Comparison of ENCODE assay signal across 32 mouse cellular contexts in genomic region chrX:137144674-137145073, GRCm38 (mm10). TPM values are rescaled to one million over a fixed set of nuclear protein-coding genes. Genes with fewer than 3 reads are reported as not detected.
DNase-seq lines count a peak whose midpoint lies in the region; ATAC-seq and TF ChIP-seq lines count a peak whose summit lies in the region.
"Had no signal": no experiment of that assay in that cellular context is flagged by ENCODE, and none has a peak within 500 bp of the region (broad histone marks: within the 10 kb centered on the region; RNA-seq: fewer than 3 reads in every experiment).

No protein-coding gene starts in this region.

- no peaks in the 10 kb centered on the region for H3K79me2 ChIP-seq in heart, adult 2 months (replicated peaks; ENCODE audit: control insufficient read depth, insufficient read depth, low read length)

- no peak for TF ChIP-seq EP300 in heart, adult 2 months (IDR thresholded peaks at IDR 0.05; ENCODE audit: insufficient read depth, low read depth, low read length)
- no peak for TF ChIP-seq EP300 in liver, embryonic 14.5 days (IDR thresholded peaks at IDR 0.05; ENCODE audit: low read depth)

- no peak for TF ChIP-seq POLR2A in heart, adult 2 months (IDR thresholded peaks at IDR 0.05; ENCODE audit: insufficient read depth, low read depth, low read length)
- no peak for TF ChIP-seq POLR2A in bone marrow macrophage, adult 2 months (IDR thresholded peaks at IDR 0.05; ENCODE audit: borderline replicate concordance, low read depth, low read length)

- H3K4me2 ChIP-seq in liver, embryonic 14.5 days (ENCODE audit: low read depth) = no peak overlapping the region
- H3K4me2 ChIP-seq in liver, embryonic 12.5 days = no peak overlapping the region
- H3K4me2 ChIP-seq: heart, embryonic 15.5 days; hindbrain, embryonic 14.5 days; limb, embryonic 12.5 days; liver, embryonic 13.5 days; midbrain, embryonic 11.5 days had no signal

- H3K27ac ChIP-seq in heart, adult 2 months = no peak overlapping the region
- H3K27ac ChIP-seq in liver, embryonic 14.5 days = no peak overlapping the region
- no peak overlapping the region for H3K27ac ChIP-seq in liver, embryonic 12.5 days
- no peak overlapping the region for H3K27ac ChIP-seq in bone marrow macrophage, adult 2 months (ENCODE audit: insufficient read depth, low read depth, low read length)
- no peak overlapping the region for H3K27ac ChIP-seq in embryonic facial prominence, embryonic 10.5 days (replicated peaks)
- H3K27ac ChIP-seq: forebrain, embryonic 10.5 days; heart, embryonic 15.5 days; hindbrain, embryonic 14.5 days; limb, embryonic 12.5 days; liver, embryonic 13.5 days had no signal

- H3K4me1 ChIP-seq in heart, adult 2 months (ENCODE audit: control insufficient read depth, insufficient read depth, low read length) = no peaks in the 10 kb centered on the region
- no peaks in the 10 kb centered on the region for H3K4me1 ChIP-seq in liver, embryonic 14.5 days (replicated peaks; ENCODE audit: control insufficient read depth in 2 of 2, insufficient read depth in 2 of 2, low read length in 1 of 2)
- no peaks in the 10 kb centered on the region for H3K4me1 ChIP-seq in liver, embryonic 12.5 days
- H3K4me1 ChIP-seq in bone marrow macrophage, adult 2 months (ENCODE audit: control insufficient read depth, insufficient read depth, low read length) = no peaks in the 10 kb centered on the region
- H3K4me1 ChIP-seq in embryonic facial prominence, embryonic 10.5 days = no peaks in the 10 kb centered on the region
- H3K4me1 ChIP-seq: forebrain, embryonic 10.5 days; heart, embryonic 15.5 days; limb, embryonic 12.5 days; liver, embryonic 13.5 days had no signal

- intact Hi-C loops in heart, adult 2 months (cut with DNase I) = loop anchor here (5.0 kb wide), 2 partner anchors 402 to 1873 kb away; partner anchors contain the start of gene Morf4l2
- intact Hi-C loops in heart, postnatal 14 days (cut with DNase I) = no loop called here

- H3K4me3 ChIP-seq in heart, adult 2 months = no peak overlapping the region
- no peak overlapping the region for H3K4me3 ChIP-seq in liver, embryonic 14.5 days (ENCODE audit: insufficient read depth in 1 of 2, low read depth in 2 of 2, low read length in 2 of 2)
- H3K4me3 ChIP-seq in liver, embryonic 12.5 days = no peak overlapping the region
- H3K4me3 ChIP-seq in bone marrow macrophage, adult 2 months (ENCODE audit: insufficient read depth, low read length) = no peak overlapping the region
- no peak overlapping the region for H3K4me3 ChIP-seq in embryonic facial prominence, embryonic 10.5 days
- H3K4me3 ChIP-seq: forebrain, embryonic 10.5 days; heart, embryonic 15.5 days; limb, embryonic 12.5 days; liver, embryonic 13.5 days had no signal

- H3K36me3 ChIP-seq in heart, adult 2 months (ENCODE audit: control insufficient read depth, insufficient read depth, low read length) = no peaks in the 10 kb centered on the region
- no peaks in the 10 kb centered on the region for H3K36me3 ChIP-seq in liver, embryonic 14.5 days (replicated peaks; ENCODE audit: control insufficient read depth, insufficient read depth, low read depth)
- H3K36me3 ChIP-seq in liver, embryonic 12.5 days = no peaks in the 10 kb centered on the region
- H3K36me3 ChIP-seq in embryonic facial prominence, embryonic 10.5 days (replicated peaks) = no peaks in the 10 kb centered on the region
- H3K36me3 ChIP-seq: forebrain, embryonic 10.5 days; heart, embryonic 15.5 days; limb, embryonic 12.5 days; liver, embryonic 13.5 days had no signal

- no peak for DNase-seq in heart, adult 2 months
- no peak for DNase-seq in heart, postnatal 14 days
- DNase-seq in liver, embryonic 14.5 days (ENCODE audit: low read depth in 3 of 3, low spot score in 3 of 3) = no peak
- DNase-seq in 416B (ENCODE audit: low read depth) = peak; percentile 21
- DNase-seq in embryonic facial prominence, embryonic 10.5 days (ENCODE audit: low spot score) = no peak
- DNase-seq: adrenal gland, postnatal 14 days; cerebellum, adult 8-10 months; forebrain, postnatal 0 days; heart, postnatal 4 days; kidney, adult 11 months; liver, embryonic 13.5 days; lung, postnatal 10 days; right cerebral cortex, postnatal 14 days had no signal

- WGBS in heart, adult 2 months = 35% methylated on average over 4 of the region's 4 CpGs
- WGBS in liver, embryonic 14.5 days (ENCODE audit: insufficient replicate concordance) = 30% methylated on average over 4 of the region's 4 CpGs
- 22% methylated on average over 4 of the region's 4 CpGs for WGBS in liver, embryonic 12.5 days (ENCODE audit: insufficient replicate concordance)
- WGBS in embryonic facial prominence, embryonic 10.5 days = 29% methylated on average over 4 of the region's 4 CpGs

- no peak overlapping the region for H3K9ac ChIP-seq in heart, adult 2 months (ENCODE audit: low read depth, low read length)
- H3K9ac ChIP-seq in liver, embryonic 14.5 days (replicated peaks) = no peak overlapping the region
- no peak overlapping the region for H3K9ac ChIP-seq in liver, embryonic 12.5 days
- H3K9ac ChIP-seq: forebrain, postnatal 0 days; heart, embryonic 15.5 days; hindbrain, embryonic 14.5 days; limb, embryonic 12.5 days; liver, embryonic 13.5 days had no signal

- H3K9me3 ChIP-seq in liver, embryonic 14.5 days (ENCODE audit: control insufficient read depth, low read length) = no peaks in the 10 kb centered on the region
- H3K9me3 ChIP-seq in liver, embryonic 12.5 days (replicated peaks) = no peaks in the 10 kb centered on the region
- no peaks in the 10 kb centered on the region for H3K9me3 ChIP-seq in embryonic facial prominence, embryonic 10.5 days
- H3K9me3 ChIP-seq: forebrain, embryonic 10.5 days; heart, embryonic 15.5 days; limb, embryonic 12.5 days; liver, embryonic 13.5 days had no signal

- TF ChIP-seq CTCF in heart, adult 2 months (IDR thresholded peaks at IDR 0.05) = peak; percentile 58
- peak; percentile 24; the same call in 1 of the 2 replicates for TF ChIP-seq CTCF in liver, embryonic 14.5 days (IDR thresholded peaks at IDR 0.05; ENCODE audit: low read depth)
- TF ChIP-seq CTCF in bone marrow macrophage, adult 2 months (IDR thresholded peaks at IDR 0.05; ENCODE audit: low read depth, low read length) = 0 out of 2 replicates have a peak, but pooled peaks have one; percentile 29

- no peaks in the 10 kb centered on the region for H3K27me3 ChIP-seq in heart, adult 2 months (ENCODE audit: control insufficient read depth, insufficient read depth, low read length)
- H3K27me3 ChIP-seq in liver, embryonic 14.5 days (ENCODE audit: control insufficient read depth, insufficient read depth, low read length) = no peaks in the 10 kb centered on the region
- H3K27me3 ChIP-seq in liver, embryonic 12.5 days (replicated peaks) = no peaks in the 10 kb centered on the region
- H3K27me3 ChIP-seq in embryonic facial prominence, embryonic 10.5 days (replicated peaks; ENCODE audit: low read depth, poor library complexity, severe bottlenecking) = no peaks in the 10 kb centered on the region
- H3K27me3 ChIP-seq: heart, embryonic 15.5 days; limb, embryonic 12.5 days; liver, embryonic 13.5 days had no signal

- no peak for ATAC-seq in liver, embryonic 14.5 days (ENCODE audit: insufficient read depth)
- ATAC-seq in liver, embryonic 12.5 days = no peak
- ATAC-seq in monocyte, adult 5-6 weeks (replicated peaks; ENCODE audit: insufficient number of reproducible peaks, low FRiP score, low TSS enrichment, poor library complexity, severe bottlenecking) = no peak
- ATAC-seq: forebrain, postnatal 0 days had no signal

RNA-seq across cellular contexts. Expression of gene Esx1, which starts 22.8 kb away (rescaled TPM):
- not detected for total RNA-seq in heart, adult 2 months (2021)
- not detected in 2 replicates for polyA plus RNA-seq in heart, adult 2 months (2012; rRNA removed)
- not detected for total RNA-seq in heart, postnatal 14 days (2021)
- not detected in 2 replicates for polyA plus RNA-seq in liver, embryonic 14.5 days (2012; rRNA removed)
- not detected in 2 replicates for polyA plus RNA-seq in liver, embryonic 14.5 days (2014; fragmentation: Nextera tagmentation; extraction: Ambion mirVana)
- polyA plus RNA-seq in liver, embryonic 12.5 days (2016; fragmentation: Nextera tagmentation; extraction: Ambion mirVana) = not detected in 2 replicates
- 0.48 TPM in 1 of 2 replicates, not detected in the other for polyA plus RNA-seq in bone marrow macrophage, adult 2 months (2012; ENCODE audit: insufficient read depth, insufficient read length, missing spikeins)
- not detected in 3 replicates for total RNA-seq in monocyte, adult 5-6 weeks (2017)
- polyA plus RNA-seq in embryonic facial prominence, embryonic 10.5 days (2016; fragmentation: Nextera tagmentation; extraction: Ambion mirVana) = not detected in 2 replicates
- total RNA-seq: adrenal gland, postnatal 14 days; common myeloid progenitor, adult 5-6 weeks; forebrain, postnatal 0 days; gastrocnemius, postnatal 4 days; heart, postnatal 4 days; layer of hippocampus, postnatal 25 days; left cerebral cortex, postnatal 14 days; megakaryocyte progenitor cell, adult 5-6 weeks had no signal
- polyA plus RNA-seq: brain, embryonic 14.5 days; embryonic facial prominence, embryonic 11.5 days; forebrain, embryonic 10.5 days; forebrain, postnatal 0 days; heart, embryonic 15.5 days; hindbrain, embryonic 14.5 days; kidney, embryonic 16.5 days; large intestine, adult 2 months; limb, embryonic 12.5 days; liver, embryonic 13.5 days; midbrain, embryonic 11.5 days; neural tube, embryonic 11.5 days; urinary bladder, adult 2 months had no signal
